Mouse (Mus musculus): ENCODE data around the gene Tll1. TPM values are rescaled to one million over a fixed set of nuclear protein-coding genes. Genes with fewer than 3 reads are reported as not detected.
"Not testable (repeated sequence)": the region's sequence is repeated elsewhere in the genome, so short reads cannot be mapped to it uniquely, and the experiment has no call there.

The Tll1 gene
- total and polyA plus RNA-seq, 2 experiments from 2014 or later: 1.3 to 3.6 TPM

DNA sequence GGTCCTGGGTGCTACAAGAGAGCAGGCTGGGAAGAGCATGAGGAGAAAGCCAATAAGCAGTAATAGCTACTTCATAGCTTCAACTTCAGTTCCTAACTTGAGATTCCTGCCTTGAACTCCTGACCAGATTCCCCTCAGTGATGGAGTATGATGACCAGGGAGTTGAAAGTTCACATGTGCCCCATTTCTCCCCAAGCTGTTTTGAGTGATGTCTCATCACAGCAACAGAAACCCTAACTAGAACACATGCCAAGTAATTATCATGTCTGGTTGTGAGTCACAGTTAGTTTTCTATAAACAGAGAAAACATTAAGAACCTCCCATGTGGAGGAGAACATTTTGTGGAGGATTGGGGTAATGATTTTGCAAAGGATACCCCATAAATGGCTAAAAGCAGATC, 176.0 kb downstream of the Tll1 start:
- no peak overlapping the region for H3K4me2 ChIP-seq (ENCODE audit: low read depth)
- no peak overlapping the region for H3K9ac ChIP-seq
- H3K9me3 ChIP-seq (ENCODE audit: low read length): no peaks in the 10 kb centered on the region
- no peak overlapping the region for H3K4me3 ChIP-seq (ENCODE audit: low read depth, low read length)
- H3K27ac ChIP-seq (ENCODE audit: low read depth, low read length): no peak overlapping the region
- DNase-seq (no peak), ATAC-seq (no peak)
- no peaks in the 10 kb centered on the region for H3K36me3 ChIP-seq (ENCODE audit: insufficient read depth)
- TF ChIP-seq CTCF (IDR thresholded peaks at IDR 0.05; ENCODE audit: low read depth): no peak
- no peaks in the 10 kb centered on the region for H3K27me3 ChIP-seq (ENCODE audit: insufficient read depth, low read length)
- no peaks in the 10 kb centered on the region for H3K4me1 ChIP-seq (ENCODE audit: insufficient read depth)

DNA sequence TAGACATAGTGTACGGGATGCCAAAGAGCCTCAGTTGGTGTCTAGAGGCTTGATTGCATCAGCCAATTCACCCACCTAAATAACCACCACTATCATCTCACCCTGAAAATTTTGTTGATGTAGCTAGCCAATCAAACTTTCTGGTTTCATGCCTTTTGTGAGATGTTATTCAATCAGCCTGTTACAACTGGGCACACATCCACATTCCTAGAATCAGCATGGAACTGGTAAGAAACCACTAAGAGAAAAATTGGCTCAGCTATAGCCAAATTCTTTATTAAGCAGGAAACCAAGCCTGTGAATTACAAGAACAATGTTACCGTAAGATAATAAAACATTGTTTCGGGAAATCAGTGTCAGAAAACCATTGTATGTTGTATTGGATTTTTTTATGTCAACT, 176.5 kb downstream of the Tll1 start:
- TF ChIP-seq CTCF (IDR thresholded peaks at IDR 0.05; ENCODE audit: low read depth): no peak
- Histone ChIP-seq H3K4me3 (ENCODE audit: low read depth, low read length) (no peak overlapping the region), H3K27ac (ENCODE audit: low read depth, low read length) (no peak overlapping the region), H3K4me1 (ENCODE audit: insufficient read depth) (no peaks in the 10 kb centered on the region), H3K9me3 (ENCODE audit: low read length) (no peaks in the 10 kb centered on the region), H3K36me3 (ENCODE audit: insufficient read depth) (no peaks in the 10 kb centered on the region), H3K4me2 (ENCODE audit: low read depth) (no peak overlapping the region), H3K27me3 (ENCODE audit: insufficient read depth, low read length) (no peaks in the 10 kb centered on the region), H3K9ac (no peak overlapping the region)
- DNase-seq (no peak), ATAC-seq (no peak; the same call in 1 of the 2 replicates)
- 66% methylated on average over 3 of the region's 3 CpGs for WGBS

DNA sequence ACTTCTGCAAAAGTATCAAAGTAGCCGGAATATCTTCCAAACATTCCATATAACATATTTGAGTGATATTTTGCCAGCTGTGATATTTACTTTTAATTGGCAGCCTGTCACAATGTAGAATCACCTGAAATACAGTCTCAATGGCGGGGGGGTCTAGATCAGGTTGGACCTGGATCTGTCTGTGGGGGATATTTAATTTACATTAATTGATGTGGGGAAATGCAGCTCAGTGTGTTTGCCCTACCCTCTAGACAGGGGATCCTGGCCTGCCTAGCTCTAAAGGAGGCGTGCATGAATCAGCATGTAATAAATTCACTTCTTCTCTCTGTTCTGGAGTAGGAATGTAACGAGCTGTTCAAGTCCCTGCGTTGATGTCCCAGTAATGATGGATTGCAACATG, 181.7 kb downstream of the Tll1 start:
- no peaks in the 10 kb centered on the region for H3K4me1 ChIP-seq (ENCODE audit: insufficient read depth)
- no peak overlapping the region for H3K4me2 ChIP-seq (ENCODE audit: low read depth)
- no peaks in the 10 kb centered on the region for H3K9me3 ChIP-seq (ENCODE audit: low read length)
- no peak for ATAC-seq
- H3K27ac ChIP-seq (ENCODE audit: low read depth, low read length): no peak overlapping the region
- no peak for TF ChIP-seq CTCF (IDR thresholded peaks at IDR 0.05; ENCODE audit: low read depth)
- WGBS: 60% methylated on average over 5 of the region's 5 CpGs
- H3K36me3 ChIP-seq (ENCODE audit: insufficient read depth): no peaks in the 10 kb centered on the region
- no peak for DNase-seq
- H3K27me3 ChIP-seq (ENCODE audit: insufficient read depth, low read length): no peaks in the 10 kb centered on the region
- H3K4me3 ChIP-seq (ENCODE audit: low read depth, low read length): no peak overlapping the region
- no peak overlapping the region for H3K9ac ChIP-seq

DNA sequence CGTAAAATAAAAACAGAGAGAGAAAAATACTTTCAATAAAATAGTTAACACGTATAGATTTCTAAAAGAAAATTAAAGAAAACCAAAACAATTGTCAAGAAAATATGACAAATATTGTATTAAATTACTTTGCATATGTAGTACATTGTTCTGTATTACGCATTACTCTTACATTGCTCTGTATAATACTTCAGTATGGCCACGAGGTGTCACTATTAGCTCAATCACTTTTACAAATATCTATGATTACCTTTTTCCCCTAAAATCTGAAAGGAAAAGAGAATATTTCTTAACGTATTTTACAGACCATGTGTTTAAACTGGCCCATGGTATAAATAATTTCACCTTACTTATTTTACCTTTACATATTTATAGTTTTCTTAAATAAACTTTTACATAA, 182.5 kb downstream of the Tll1 start:
- WGBS: 28% methylated on average over 5 of the region's 5 CpGs
- Histone ChIP-seq H3K27ac (ENCODE audit: low read depth, low read length) (no peak overlapping the region), H3K9me3 (ENCODE audit: low read length) (no peaks in the 10 kb centered on the region), H3K4me2 (ENCODE audit: low read depth) (no peak overlapping the region), H3K9ac (no peak overlapping the region), H3K36me3 (ENCODE audit: insufficient read depth) (no peaks in the 10 kb centered on the region), H3K4me3 (ENCODE audit: low read depth, low read length) (no peak overlapping the region), H3K4me1 (ENCODE audit: insufficient read depth) (no peaks in the 10 kb centered on the region), H3K27me3 (ENCODE audit: insufficient read depth, low read length) (no peaks in the 10 kb centered on the region)
- ATAC-seq (peak; percentile 81), DNase-seq (peak; percentile 71)
- TF ChIP-seq CTCF (IDR thresholded peaks at IDR 0.05; ENCODE audit: low read depth): peak; percentile 76

DNA sequence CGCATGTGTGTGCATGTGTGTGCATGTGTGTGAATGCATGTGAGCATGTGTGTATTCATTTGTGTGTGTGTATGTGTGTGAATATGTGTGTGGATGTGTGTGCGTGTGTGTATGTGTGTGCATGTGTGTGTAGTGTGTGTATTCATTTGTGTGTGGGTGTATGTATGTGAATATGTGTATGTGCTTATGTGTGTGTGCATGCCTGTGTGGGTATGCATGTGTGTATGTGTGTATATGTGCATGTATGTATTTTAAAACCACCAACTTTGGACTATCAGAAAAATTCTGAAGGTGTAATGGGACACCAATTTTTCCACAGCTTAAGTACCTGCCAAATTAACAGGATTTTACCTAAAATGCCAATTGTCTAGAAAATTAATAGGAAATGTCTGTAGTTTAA, 183.0 kb downstream of the Tll1 start:
- Histone ChIP-seq H3K4me3 (ENCODE audit: low read depth, low read length) (no peak overlapping the region), H3K36me3 (ENCODE audit: insufficient read depth) (no peaks in the 10 kb centered on the region), H3K4me2 (ENCODE audit: low read depth) (no peak overlapping the region), H3K27me3 (ENCODE audit: insufficient read depth, low read length) (no peaks in the 10 kb centered on the region), H3K27ac (ENCODE audit: low read depth, low read length) (no peak overlapping the region), H3K9me3 (ENCODE audit: low read length) (no peaks in the 10 kb centered on the region), H3K9ac (no peak overlapping the region), H3K4me1 (ENCODE audit: insufficient read depth) (no peaks in the 10 kb centered on the region)
- WGBS: 93% methylated on average over 2 of the region's 2 CpGs
- no peak for TF ChIP-seq CTCF (IDR thresholded peaks at IDR 0.05; ENCODE audit: low read depth)
- DNase-seq: no peak
- ATAC-seq: no peak

DNA sequence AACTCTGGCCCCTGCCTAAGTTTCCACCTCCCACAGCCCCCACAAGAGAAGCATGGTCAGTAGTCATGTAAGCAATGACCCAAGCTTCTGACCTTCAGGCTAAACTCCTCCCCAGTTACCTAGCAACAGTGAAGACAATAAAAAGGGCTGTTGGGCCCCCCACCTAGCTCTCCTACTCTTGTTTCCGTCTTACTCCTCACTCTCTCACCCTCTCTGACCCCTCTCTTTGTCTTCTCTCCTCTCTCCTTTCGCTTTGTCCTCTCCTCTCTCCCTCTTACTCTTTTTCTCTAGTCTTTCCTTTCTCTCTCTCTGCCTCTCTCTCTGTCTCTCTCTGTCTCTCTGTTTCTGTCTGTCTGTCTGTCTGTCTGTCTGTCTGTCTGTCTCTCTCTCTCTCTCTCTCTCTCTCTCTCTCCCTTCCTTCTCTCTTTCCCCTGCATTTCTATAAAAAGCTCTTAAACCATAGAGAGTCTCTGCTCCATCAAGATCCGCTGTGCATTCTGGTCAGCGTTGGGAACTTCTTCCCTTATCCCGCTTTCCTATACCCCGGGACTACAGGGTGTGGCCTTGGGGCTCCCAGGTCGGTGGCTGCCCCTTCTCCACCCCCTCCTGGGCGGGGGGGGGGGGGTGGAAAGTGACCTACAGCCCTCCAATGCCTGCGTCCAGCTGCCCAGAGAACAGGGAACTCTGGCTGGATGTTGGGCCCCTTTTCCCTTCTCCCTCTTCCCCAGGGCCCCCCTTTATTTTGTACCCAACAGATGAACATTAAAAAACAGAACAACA, 235.3 kb downstream of the Tll1 start:
- H3K36me3 ChIP-seq (ENCODE audit: insufficient read depth); H3K4me1 ChIP-seq (ENCODE audit: insufficient read depth); DNase-seq; H3K4me2 ChIP-seq (ENCODE audit: low read depth); H3K9me3 ChIP-seq (ENCODE audit: low read length); H3K27me3 ChIP-seq (ENCODE audit: insufficient read depth, low read length); H3K9ac ChIP-seq; H3K4me3 ChIP-seq (ENCODE audit: low read depth, low read length); H3K27ac ChIP-seq (ENCODE audit: low read depth, low read length); ATAC-seq: not testable (repeated sequence)
- WGBS: 26% methylated on average over 9 of the region's 9 CpGs

All from forebrain, postnatal 0 days (tissue).